ENCODE assay signal across 9 mouse cellular contexts in the genomic region with DNA sequence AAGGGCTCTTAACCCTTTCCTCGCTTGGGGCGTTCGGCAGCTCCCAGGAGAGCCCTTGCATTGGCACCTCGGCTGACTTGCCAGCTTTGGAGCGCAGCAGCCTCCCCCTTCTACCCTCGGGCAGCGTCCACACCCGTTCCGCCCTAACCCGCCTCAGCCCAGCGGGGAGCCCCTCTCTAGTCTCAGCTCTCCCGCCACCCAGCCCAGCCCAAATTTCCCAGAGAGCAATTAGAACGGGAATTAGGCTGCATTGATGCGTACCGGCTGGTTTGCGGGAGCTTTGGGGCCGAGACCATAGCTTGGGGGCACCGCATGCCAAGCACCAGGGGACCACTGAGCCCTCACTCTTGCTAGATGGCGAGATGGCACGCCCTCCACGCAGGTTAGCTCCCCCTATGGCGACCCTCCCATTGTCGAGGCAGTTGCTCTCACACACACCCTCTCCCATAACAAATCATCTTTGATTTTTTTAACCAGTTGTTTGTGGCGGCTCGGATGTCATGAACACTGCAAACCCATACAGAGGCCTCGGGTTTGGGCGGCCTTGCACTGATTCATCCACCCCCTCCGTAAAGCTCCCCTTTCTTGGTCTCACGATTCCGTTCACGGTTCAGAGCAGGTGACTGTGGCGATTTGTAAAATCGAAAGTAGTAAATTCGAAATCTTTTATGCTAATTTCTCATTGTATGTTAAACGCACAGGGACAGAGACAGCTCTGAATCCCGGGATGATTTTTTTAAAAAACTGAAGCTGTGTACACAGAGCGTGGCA. TPM values are rescaled to one million over a fixed set of nuclear protein-coding genes. Genes with fewer than 3 reads are reported as not detected.
DNase-seq lines count a peak whose midpoint lies in the region; ATAC-seq and TF ChIP-seq lines count a peak whose summit lies in the region.
"Had no signal": no experiment of that assay in that cellular context is flagged by ENCODE, and none has a peak within 500 bp of the region (broad histone marks: within the 10 kb centered on the region; RNA-seq: fewer than 3 reads in every experiment).

No protein-coding gene starts in this region.

- H3K9ac ChIP-seq in heart, adult 2 months (ENCODE audit: low read depth, low read length), result no peak overlapping the region
- H3K9ac ChIP-seq in CH12.LX (ENCODE audit: insufficient read depth, low read depth), result no peak overlapping the region; the same call in 1 of the 2 replicates
- no peak overlapping the region for H3K9ac ChIP-seq in embryonic facial prominence, embryonic 13.5 days
- no peak overlapping the region for H3K9ac ChIP-seq in neural tube, embryonic 14.5 days (replicated peaks; ENCODE audit: low read depth, low read length)

- intact Hi-C loops in heart, adult 2 months (cut with DNase I), result no loop called here

- no peak for TF ChIP-seq CTCF in heart, adult 2 months (IDR thresholded peaks at IDR 0.05)
- no peak for TF ChIP-seq CTCF in CH12.LX (conservative IDR thresholded peaks at IDR 0.05 in 1 of 2, IDR thresholded peaks at IDR 0.05 in 1 of 2; ENCODE audit: low read depth in 2 of 2, low read length in 2 of 2)

- peak overlapping the region; percentile 39 for H3K4me3 ChIP-seq in heart, adult 2 months
- peak overlapping the region; percentile 16 to 27 (median 19) for H3K4me3 ChIP-seq in CH12.LX (replicated peaks in 1 of 3; ENCODE audit: low read depth in 2 of 3, low read length in 2 of 3, poor library complexity in 1 of 3)
- peak overlapping the region; percentile 28 for H3K4me3 ChIP-seq in embryonic facial prominence, embryonic 13.5 days
- no peak overlapping the region for H3K4me3 ChIP-seq in neural tube, embryonic 14.5 days (ENCODE audit: low read depth, low read length)

- TF ChIP-seq POLR2A in heart, adult 2 months (IDR thresholded peaks at IDR 0.05; ENCODE audit: insufficient read depth, low read depth, low read length), result no peak
- no peak for TF ChIP-seq POLR2A in CH12.LX (IDR thresholded peaks at IDR 0.05; ENCODE audit: low read depth, low read length)

- no peak for ATAC-seq in embryonic facial prominence, embryonic 13.5 days (ENCODE audit: insufficient number of reproducible peaks, insufficient read depth, low FRiP score, low TSS enrichment, low read depth)
- peak; percentile 26 for ATAC-seq in neural tube, embryonic 14.5 days (ENCODE audit: low read depth)

- H3K9me3 ChIP-seq in CH12.LX (replicated peaks; ENCODE audit: low read length), result peaks cover 51% of the 10 kb centered on the region
- H3K9me3 ChIP-seq in embryonic facial prominence, embryonic 13.5 days, result no peaks in the 10 kb centered on the region; the same call in 1 of the 2 replicates
- no peaks in the 10 kb centered on the region for H3K9me3 ChIP-seq in neural tube, embryonic 14.5 days (ENCODE audit: control insufficient read depth, low read length)

- no peak for TF ChIP-seq RAD21 in CH12.LX (IDR thresholded peaks at IDR 0.05; ENCODE audit: low read depth, low read length)

- peak in 1 of 2 experiments; percentile 20 for DNase-seq in heart, adult 2 months
- no peak for DNase-seq in heart, adult 8-10 months (ENCODE audit: low spot score)
- peak; percentile 34 for DNase-seq in CH12.LX (ENCODE audit: extremely low read depth)
- peak; percentile 1 for DNase-seq in kidney, postnatal 14 days
- no peak for DNase-seq in layer of hippocampus, postnatal 14 days (ENCODE audit: low spot score in 2 of 2)
- no peak for DNase-seq in ovary, postnatal 36 days (ENCODE audit: low spot score)

- H3K4me2 ChIP-seq in CH12.LX (ENCODE audit: insufficient read depth, low read depth, poor library complexity, severe bottlenecking), result peak overlapping the region; percentile 59
- peak overlapping the region; percentile 52 for H3K4me2 ChIP-seq in embryonic facial prominence, embryonic 13.5 days
- H3K4me2 ChIP-seq in neural tube, embryonic 14.5 days (ENCODE audit: low read depth, low read length), result peak overlapping the region; percentile 27

- dilution Hi-C loops in CH12.LX (cut with MboI; ENCODE audit: extremely low pct_ligation_motif_present, extremely low pct_unique_long_range_greater_than_20kb, low sequenced_read_pairs), result no loop called here

- TF ChIP-seq EP300 in heart, adult 2 months (IDR thresholded peaks at IDR 0.05; ENCODE audit: insufficient read depth, low read depth, low read length), result no peak
- peak; percentile 24; the same call in 1 of the 2 replicates for TF ChIP-seq EP300 in CH12.LX (IDR thresholded peaks at IDR 0.05; ENCODE audit: low read length)

- peaks cover 31% of the 10 kb centered on the region for H3K27me3 ChIP-seq in heart, adult 2 months (ENCODE audit: control insufficient read depth, insufficient read depth, low read length)
- H3K27me3 ChIP-seq in CH12.LX (replicated peaks), result peaks cover 37% of the 10 kb centered on the region
- peaks cover 100% of the 10 kb centered on the region for H3K27me3 ChIP-seq in embryonic facial prominence, embryonic 13.5 days
- H3K27me3 ChIP-seq in neural tube, embryonic 14.5 days (ENCODE audit: control insufficient read depth, insufficient read depth, low read length), result peaks cover 36% of the 10 kb centered on the region

- no peaks in the 10 kb centered on the region for H3K79me2 ChIP-seq in heart, adult 2 months (replicated peaks; ENCODE audit: control insufficient read depth, insufficient read depth, low read length)
- H3K79me2 ChIP-seq in CH12.LX (replicated peaks; ENCODE audit: control insufficient read depth, extremely low read depth, insufficient read depth, poor library complexity, severe bottlenecking), result no peaks in the 10 kb centered on the region

- no peak overlapping the region for H3K27ac ChIP-seq in heart, adult 2 months
- peak overlapping the region; percentile 5; the same call in 1 of the 2 replicates for H3K27ac ChIP-seq in CH12.LX (ENCODE audit: insufficient read depth, low read depth)
- no peak overlapping the region for H3K27ac ChIP-seq in embryonic facial prominence, embryonic 13.5 days
- no peak overlapping the region for H3K27ac ChIP-seq in neural tube, embryonic 14.5 days (ENCODE audit: low read depth, low read length)

- H3K4me1 ChIP-seq in heart, adult 2 months (ENCODE audit: control insufficient read depth, insufficient read depth, low read length), result peaks cover 5% of the 10 kb centered on the region
- peaks cover 2 to 15% of the 10 kb centered on the region in 2 experiments; a peak in 2 of 4 replicates for H3K4me1 ChIP-seq in CH12.LX (ENCODE audit: control insufficient read depth in 1 of 2, insufficient read depth in 2 of 2)
- H3K4me1 ChIP-seq in embryonic facial prominence, embryonic 13.5 days, result peaks cover 32% of the 10 kb centered on the region
- peaks cover 17% of the 10 kb centered on the region for H3K4me1 ChIP-seq in neural tube, embryonic 14.5 days (ENCODE audit: control insufficient read depth, insufficient read depth, low read length)

- WGBS in heart, adult 2 months, result 2% methylated on average over 37 of the region's 37 CpGs
- under 1% methylated on average over 37 of the region's 37 CpGs for WGBS in embryonic facial prominence, embryonic 13.5 days
- under 1% methylated on average over 36 of the region's 37 CpGs for WGBS in neural tube, embryonic 14.5 days

- no peaks in the 10 kb centered on the region for H3K36me3 ChIP-seq in heart, adult 2 months (ENCODE audit: control insufficient read depth, insufficient read depth, low read length)
- no peaks in the 10 kb centered on the region for H3K36me3 ChIP-seq in CH12.LX (replicated peaks in 1 of 2; ENCODE audit: control insufficient read depth in 1 of 2, insufficient read depth in 1 of 2, low read length in 1 of 2)
- H3K36me3 ChIP-seq in embryonic facial prominence, embryonic 13.5 days, result no peaks in the 10 kb centered on the region
- H3K36me3 ChIP-seq in neural tube, embryonic 14.5 days (ENCODE audit: control insufficient read depth, insufficient read depth, low read length), result no peaks in the 10 kb centered on the region

- in situ Hi-C loops in CH12.LX (cut with MboI; ENCODE audit: low pct_ligation_motif_present, low pct_unique_long_range_greater_than_20kb, low sequenced_read_pairs), result no loop called here

TF ChIP-seq in CH12.LX, 34 proteins besides CTCF, POLR2A, EP300 and RAD21:
- TF ChIP-seq CHD1 (IDR thresholded peaks at IDR 0.05; ENCODE audit: low read depth, low read length) (no peak), SMC3 (IDR thresholded peaks at IDR 0.05; ENCODE audit: low read depth, low read length) (no peak), MAFK (IDR thresholded peaks at IDR 0.05; ENCODE audit: insufficient replicate concordance, low read length) (no peak), BHLHE40 (IDR thresholded peaks at IDR 0.05; ENCODE audit: low read depth, low read length) (peak; percentile 93), ETS1 (conservative IDR thresholded peaks at IDR 0.05; ENCODE audit: low read depth, low read length) (peak; percentile 47), UBTF (IDR thresholded peaks at IDR 0.05; ENCODE audit: low read depth, low read length) (0 out of 2 replicates have a peak, but pooled peaks have one; percentile 10), IRF4 (IDR thresholded peaks at IDR 0.05; ENCODE audit: low read depth, low read length) (peak; percentile 88)
TF ChIP-seq in CH12.LX: peak in this region for 4.

RNA-seq across cellular contexts. Expression of gene Gsx1, which starts 1.5 kb away (rescaled TPM):
- not detected for total RNA-seq in heart, adult 2 months (2021)
- not detected in 2 replicates for polyA plus RNA-seq in heart, adult 2 months (2012; rRNA removed)
- total RNA-seq in heart, adult 8-10 months (2022), result not detected
- total RNA-seq in CH12.LX (2012; rRNA removed) (not detected in 2 replicates), CH12.LX (2014; rRNA removed) (not detected in 2 replicates)
- not detected in 2 replicates for polyA plus RNA-seq in CH12.LX (2012; ENCODE audit: insufficient read length, low read depth)
- polyA plus RNA-seq in embryonic facial prominence, embryonic 13.5 days (2015; fragmentation: Nextera tagmentation; extraction: Ambion mirVana), result not detected in 2 replicates
- polyA plus RNA-seq in neural tube, embryonic 14.5 days (2014; fragmentation: Nextera tagmentation; extraction: Ambion mirVana), result 1.5 and 2.0 TPM in 2 replicates
- total RNA-seq in layer of hippocampus, postnatal 14 days (2021), result under 1 TPM; 0.72 to 0.97 TPM
- total RNA-seq: heart, adult 18-20 months had no signal

Comparison
In these comparisons a context has a peak if more than half of its experiments do, and no peak if none do; other contexts are left out.
1. DNase-seq: peak in CH12.LX (single experiment) and kidney, postnatal 14 days (single experiment); none in heart, adult 8-10 months (single experiment), layer of hippocampus, postnatal 14 days (0 of 2) and ovary, postnatal 36 days (single experiment).
2. Peak in every context shown above with its lines, with median percentiles within 50 percentile points of each other: H3K4me2 ChIP-seq.